Mouse (Mus musculus): ENCODE data around the gene Nup50.

DNA sequence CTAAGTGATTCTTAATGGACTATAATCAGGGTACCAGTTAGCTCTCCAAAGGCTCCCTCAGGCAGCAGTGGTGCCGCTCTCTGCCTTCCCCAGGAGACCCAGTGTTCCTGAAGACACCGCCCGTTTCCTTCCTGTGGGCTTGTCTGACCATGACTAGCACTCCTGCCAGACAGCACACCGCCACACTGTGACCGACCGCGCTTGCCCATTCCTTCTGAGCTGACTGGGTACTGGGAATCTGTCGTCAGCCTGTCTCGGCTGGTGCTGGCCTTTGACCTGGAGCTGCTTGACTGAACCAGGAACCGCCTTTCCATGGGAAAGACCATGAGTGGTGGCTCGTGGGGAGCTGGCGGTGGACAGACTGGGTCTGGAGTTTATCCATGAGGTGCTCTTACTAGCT is 16.9 kb downstream of the Nup50 start:
- no peak for TF ChIP-seq POLR2A (IDR thresholded peaks at IDR 0.05; ENCODE audit: borderline replicate concordance, low read depth, low read length)
- TF ChIP-seq CTCF (IDR thresholded peaks at IDR 0.05; ENCODE audit: low read depth, low read length): no peak
